Mouse (Mus musculus) right cerebral cortex, postnatal 25 days (tissue): ENCODE data around the gene Scin.
"Not testable (repeated sequence)": the region's sequence is repeated elsewhere in the genome, so short reads cannot be mapped to it uniquely, and the experiment has no call there.

Source experiments
- DNase-seq: peaks from one replicate; pipeline ENCODE4 v3.0.0; 2022

Scin gene

DNA sequence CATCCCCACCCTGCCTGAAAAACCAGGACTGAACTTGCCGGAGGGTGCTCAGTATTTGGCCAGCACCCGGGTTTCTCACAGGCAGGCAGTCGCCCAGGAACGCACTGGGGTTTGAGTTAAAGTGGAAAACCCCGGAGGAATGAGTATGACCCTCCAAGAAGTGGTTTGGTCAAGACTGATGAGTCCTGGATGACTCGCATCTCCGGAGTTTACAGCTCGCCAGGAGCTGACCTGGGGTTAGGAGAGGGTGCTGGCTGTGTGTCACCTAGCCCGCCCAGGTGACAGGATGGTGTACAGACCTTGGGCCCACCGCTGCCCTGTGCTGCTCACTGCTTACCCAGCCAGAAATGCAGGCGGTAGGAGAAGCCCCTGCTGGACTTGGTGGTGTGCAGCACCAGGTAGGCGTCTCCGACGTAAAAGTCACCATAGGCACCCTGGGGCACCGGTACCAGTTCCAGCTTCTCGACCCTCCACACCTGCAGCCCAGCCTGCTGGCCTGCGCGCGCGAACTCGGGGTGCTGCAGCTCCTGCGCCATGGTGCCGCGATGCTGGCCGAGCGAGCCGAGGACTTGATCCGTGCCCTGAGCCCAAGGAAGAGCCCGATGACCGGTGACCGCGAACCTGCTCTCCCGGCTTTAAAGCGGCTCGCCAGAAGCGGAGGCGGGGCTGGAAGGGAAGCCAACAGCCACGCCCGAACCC lies at the start of gene Scin:
TSS of gene Scin (minus strand) at position 656 of the 699 bp plus-strand sequence.
- DNase-seq: no peak

DNA sequence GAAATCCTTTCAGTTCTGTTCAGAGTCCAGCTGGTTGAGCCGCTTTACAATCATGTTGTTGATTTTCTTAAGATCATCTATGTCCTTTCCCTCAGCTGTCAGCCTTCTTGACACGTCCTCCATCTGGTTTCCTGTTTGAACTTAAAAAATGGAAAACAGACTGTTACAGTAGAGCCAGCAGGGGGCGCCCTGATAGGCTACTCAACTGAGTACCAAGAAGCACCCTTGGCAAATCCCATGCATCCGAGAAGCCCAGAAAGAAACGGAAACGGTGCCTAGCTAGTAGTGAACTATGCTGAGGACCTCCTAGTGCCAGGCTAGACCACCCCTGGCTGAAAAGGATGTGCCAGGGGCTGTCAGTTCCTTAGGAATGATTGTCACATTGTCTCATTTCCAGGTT lies 43.1 kb upstream of the Scin start:
- DNase-seq: no peak

DNA sequence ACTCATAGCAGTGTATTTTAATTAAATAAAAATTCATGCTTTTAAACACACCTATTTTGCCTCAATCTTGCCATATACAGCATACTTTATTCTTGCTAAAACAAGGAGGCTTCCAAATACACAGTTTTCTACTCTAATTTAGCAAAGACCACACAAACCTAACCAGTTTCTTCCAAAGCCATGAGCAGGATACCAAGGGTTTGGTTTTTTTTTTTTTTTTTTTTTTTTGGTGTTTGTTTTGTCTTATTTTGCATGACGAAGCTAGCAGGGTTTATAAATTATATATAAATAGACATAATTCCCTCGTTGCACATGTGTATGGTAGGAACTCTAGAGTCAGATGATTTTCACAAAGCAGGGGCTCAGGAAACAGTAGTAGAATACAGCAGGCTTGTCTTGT lies 42.1 kb upstream of the Scin start:
- DNase-seq: no peak

DNA sequence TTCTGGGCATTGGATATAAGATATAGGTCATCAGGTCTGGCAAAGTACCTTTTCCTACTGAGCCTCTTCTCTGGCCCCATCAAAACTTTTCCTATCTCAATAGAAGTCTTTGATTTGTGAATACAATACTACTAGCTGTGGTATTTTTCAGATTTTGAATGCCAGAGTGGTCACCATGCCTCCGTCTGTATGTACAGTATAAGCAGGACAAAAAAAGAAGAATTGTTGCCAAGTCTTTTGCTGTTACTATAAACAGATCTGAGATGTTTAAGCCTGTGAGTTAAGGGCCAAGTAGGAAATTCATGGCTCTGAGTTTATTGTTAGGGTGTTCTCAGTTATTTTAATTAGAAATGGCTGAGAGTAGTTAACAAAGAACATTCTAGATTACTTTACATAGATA lies 41.1 kb upstream of the Scin start:
- DNase-seq: not testable (repeated sequence)

DNA sequence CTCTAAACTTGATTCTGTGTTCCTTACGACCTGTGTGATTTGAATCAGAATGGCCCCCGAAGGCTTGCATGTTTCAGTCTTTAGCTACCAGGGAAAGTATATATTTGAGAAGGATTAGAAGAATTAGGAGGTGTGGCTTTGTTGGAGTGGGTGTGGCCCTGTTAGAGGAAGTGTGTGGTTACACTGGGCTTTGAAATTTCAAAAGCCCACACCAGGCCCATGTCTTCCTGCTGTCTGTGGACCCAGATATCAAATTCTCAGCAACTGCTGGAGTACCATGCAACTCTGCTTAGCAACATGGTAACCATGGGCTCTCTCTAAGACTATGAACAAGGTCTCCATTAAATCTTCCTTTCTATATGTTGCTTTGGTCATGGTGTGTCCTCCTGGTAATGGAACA lies 37.6 kb upstream of the Scin start:
- no peak for DNase-seq

DNA sequence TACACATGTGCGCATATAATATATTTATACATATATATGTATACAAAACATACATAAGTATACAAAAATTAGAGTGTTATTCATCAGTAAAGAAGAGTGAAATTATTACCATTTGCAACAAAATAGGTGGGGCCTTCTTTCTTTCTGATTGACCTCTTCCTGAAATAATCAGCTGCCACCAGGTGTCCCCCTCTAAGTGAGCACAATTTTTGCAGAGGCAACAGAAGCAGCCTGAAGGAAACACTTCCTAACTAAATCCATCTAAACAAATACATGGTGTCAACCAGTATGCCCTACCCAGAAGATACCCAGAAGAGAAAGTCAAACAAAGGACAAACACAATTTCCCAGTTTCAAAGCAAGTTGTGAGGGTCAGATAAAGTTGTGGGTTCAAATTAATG lies 35.6 kb upstream of the Scin start:
- no peak for DNase-seq

DNA sequence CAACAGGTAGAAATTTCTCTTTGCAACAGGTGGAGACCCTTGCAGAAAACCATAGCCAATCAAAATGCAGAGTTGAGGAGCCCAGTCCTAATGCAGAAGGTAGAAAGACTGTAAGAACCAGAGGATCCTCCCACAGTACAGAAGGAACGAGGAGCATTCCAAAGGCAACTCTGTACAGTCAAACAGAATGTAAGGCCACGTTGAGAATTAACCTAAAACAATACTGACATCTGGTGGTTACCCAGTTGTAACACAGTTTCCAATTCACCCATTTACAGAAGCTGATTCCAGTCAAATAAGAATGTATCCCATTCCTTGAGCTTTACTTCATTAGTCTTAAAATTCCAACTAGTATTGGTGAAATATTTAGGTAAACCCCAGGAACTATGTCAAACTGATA lies 30.6 kb upstream of the Scin start:
- no peak for DNase-seq

DNA sequence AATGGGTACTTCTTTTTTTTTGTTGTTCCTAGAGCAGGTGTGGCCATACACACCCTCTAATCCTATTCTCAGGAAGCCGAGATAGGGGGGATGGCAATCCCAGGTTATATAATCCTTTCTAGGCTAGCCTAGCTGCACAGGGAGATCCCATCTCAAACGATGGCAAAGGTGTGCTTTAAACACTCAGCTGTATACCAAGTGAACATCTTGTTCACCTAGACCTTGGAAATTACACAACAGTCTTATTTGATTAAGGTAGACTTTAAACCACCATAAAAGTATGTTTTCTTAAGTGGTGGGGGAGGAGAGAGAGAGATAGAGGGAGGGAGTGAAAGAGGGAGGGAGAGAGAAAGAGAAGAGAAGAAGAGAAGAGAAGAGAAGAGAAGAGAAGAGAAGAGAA lies 26.7 kb upstream of the Scin start:
- no peak for DNase-seq

DNA sequence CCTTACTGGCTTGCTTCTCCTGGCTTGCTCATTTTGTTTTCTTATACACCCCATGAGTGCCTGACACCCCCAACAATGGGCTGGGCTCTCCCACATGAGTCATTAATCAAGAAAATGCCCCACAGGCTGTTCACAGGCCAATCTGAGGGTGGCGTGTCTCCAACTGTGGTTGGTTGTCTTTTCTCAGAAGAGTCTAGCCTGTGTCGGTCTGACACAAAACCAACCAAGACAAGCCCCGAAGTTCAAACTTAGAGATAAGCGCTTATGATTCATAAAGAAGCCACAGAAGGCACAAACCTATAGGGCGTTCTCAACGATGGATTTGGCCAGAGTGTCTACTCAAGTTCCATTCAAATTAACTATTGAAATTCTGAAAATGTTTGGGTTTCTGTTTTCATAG lies 20.2 kb upstream of the Scin start:
- DNase-seq: no peak

DNA sequence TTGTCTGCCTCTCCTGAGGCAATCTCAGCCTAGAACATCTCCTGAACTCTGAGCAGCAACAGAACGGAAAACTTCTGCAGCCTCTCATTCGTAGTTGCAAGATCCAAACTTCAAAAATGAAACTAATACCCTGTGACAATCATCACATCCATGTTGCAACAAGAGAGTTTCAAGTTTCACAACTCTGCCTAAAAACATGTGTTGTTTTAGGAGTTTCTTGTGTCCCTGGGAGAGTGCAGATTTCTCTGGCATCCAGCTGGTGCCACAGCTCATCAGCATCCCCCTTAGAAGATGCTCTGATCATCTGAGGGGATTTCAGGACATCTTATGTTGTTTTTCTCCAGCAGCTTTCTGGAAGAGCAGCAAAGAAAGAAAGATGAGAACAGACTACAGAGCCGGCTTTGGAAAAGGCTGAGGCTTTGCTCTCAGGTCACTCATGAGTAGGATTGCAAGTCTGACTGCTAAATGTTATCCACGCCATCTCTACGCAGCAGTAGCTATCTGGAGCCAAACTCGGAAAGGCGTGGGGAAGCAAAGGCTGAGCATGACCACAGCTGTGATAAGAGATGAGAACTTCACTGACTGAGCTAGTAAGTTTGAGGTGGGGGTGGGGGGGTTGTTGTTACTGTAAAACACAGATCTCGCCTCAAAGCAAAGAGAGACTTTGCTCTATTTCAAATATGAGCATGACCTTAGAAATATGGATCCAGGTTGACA lies 18.5 kb upstream of the Scin start:
- no peak for DNase-seq

DNA sequence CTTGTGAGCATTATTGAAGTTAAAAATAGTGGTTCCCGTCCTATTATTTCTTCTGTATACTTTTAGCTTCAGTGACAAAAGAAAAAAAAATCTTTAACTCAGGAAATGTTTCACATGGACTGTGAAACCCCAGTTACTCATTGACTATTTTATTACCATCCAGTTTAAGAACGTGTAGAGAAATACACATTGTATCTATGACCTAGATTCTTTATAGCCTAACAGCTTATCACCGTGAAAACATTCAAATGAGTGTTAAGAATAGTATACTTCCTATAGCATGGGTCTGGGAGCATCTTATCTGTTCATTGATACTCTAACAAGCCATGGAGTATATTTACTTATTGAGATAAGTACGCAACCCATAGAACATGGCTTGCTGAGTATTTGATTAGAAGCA lies 13.3 kb upstream of the Scin start:
- no peak for DNase-seq

DNA sequence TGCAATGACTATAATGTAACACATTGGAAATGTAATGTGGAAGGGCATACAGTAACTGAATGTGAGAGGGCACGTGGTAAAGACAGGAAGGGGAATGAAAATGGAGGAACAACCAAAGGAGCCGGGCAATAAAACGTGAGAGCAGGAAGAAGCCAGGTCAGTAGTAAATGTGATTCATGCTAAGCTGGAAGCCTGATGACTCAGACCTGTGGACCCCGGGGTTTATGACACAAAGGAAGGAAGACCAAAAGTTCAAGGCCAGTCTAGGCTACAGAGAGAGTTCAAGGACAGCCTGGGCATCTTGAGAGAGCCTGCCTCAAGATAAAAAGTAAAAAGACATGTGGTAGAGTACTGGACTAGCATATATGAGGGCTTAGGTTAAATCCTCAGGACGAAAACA lies 12.5 kb upstream of the Scin start:
- DNase-seq: no peak

DNA sequence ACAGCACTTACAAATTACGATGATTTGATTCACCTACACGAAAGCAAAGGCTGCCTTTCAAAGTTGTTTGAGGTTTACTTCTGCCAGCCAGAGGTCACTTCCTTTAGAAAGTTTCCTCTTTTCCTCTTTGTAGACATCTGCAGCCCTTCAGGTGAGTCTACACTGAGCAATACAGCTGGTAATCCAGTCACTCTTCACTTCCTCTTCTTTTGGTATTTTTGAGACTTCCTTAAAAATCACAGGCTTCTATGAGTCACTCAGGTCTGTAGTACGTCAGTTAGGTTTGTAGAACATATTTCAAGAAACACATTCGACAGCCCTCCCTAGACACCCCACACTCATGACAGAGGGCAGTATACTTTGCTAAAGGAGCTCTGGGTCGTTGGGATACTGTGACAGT lies 6.7 kb upstream of the Scin start:
- DNase-seq: no peak

DNA sequence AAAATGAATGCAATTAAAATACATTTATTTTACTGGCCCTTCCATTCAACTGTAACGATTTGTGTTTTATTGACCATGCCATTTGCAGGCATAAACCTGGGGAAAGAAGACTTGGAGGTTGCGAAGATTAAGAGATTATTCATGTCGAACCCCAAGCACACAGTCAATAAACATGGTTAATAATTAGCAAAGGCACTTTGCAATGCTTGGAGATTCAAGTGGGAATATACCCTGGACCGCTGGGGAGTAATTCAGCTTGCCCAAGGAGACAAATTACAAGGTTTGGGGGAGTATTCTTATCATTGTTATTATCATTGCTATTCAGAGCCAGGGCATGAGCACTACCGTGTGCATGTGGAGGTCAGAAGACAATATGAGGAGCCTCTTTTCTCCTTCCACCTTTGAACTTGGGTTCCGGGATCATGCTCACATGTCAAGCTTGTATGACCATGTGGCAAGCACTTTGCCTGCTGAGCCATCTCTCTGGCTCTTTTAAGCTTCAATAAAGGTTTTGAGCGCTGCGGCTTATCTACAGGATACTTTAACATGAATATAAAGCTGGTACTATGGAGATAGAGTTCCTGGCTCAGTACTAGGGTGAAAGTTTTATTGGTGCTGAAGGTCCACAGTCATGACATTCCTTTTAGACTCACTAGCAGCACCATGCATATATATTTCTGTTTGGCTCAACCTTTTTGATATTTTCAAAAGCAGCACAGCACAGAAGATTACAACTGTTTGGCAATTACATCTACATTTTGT lies 5.6 kb upstream of the Scin start:
- DNase-seq: no peak

DNA sequence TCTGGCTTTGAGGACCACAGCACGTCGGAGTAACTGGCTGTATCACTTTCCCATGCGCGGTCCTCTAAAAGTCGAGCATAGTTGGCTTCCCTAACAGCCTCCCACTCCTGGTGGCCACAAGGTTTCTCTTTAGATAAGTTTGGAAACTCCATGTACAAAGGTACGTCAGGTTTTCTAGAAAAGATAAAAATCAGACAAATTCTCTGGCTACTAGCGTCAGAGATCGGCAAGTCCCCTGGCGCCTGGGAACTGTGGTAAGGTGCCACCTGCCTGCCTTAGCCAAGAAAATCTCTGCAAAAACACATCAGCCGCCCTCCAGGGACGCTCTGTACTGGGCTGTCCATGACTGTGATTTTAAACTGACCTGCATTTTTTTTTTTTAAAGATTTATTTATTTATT lies 501 bp upstream of the Scin start:
- no peak for DNase-seq

DNA sequence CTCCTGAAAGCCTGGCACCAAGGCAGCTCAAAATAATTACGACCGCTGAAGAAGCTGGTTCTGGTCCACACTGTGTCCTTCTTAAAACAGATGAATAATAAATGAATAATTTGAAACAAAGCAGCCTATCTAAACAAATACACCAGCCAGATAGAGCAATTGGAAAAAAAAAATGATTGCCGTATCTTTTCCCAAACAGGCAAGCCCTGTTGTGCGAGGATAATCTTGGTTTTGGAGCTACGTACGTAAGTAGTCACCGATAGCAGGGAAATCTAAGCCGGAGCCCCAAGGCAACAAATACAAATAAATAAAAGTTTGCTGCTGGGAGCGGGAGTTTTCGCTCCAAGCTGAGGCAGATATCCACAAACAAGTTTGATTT lies 845 bp downstream of the Scin start:
- DNase-seq: no peak

DNA sequence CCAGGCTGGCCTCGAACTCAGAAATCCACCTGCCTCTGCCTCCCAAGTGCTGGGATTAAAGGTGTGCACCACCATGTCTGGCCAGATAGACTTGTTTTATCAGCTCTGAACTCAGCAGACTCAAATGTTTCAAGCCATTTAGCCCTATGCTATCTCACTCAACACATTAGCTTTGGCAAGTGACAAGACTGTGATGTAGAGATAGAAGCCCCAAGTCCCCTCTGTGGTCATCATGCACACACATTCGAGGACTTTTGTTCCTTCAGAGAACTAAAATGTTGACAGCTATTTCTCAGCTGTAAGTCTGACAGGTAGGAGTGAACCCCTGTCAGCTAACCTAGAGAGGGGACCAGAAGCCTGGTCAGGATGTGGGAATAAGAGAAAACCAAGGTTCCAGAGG lies 15.2 kb downstream of the Scin start:
- no peak for DNase-seq

DNA sequence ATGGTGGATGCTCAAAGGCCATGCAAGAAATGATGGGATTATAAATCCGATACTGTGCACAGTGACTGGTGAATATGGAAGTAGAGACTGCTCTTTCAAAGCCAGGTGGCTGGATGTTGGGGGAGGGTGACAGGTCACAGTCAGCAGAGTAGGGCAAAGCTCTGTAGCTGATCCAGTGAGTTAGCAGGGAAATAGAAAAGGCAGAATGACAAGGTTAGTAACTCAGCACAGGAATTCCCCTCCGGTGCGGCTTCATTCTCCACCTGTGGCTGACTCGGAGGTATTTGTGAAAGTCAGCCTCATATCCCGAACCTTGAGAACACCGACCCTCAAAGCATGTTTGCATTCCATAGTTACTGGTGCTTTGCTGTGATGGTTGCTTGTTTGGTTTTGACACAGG lies 17.0 kb downstream of the Scin start:
- DNase-seq: no peak

DNA sequence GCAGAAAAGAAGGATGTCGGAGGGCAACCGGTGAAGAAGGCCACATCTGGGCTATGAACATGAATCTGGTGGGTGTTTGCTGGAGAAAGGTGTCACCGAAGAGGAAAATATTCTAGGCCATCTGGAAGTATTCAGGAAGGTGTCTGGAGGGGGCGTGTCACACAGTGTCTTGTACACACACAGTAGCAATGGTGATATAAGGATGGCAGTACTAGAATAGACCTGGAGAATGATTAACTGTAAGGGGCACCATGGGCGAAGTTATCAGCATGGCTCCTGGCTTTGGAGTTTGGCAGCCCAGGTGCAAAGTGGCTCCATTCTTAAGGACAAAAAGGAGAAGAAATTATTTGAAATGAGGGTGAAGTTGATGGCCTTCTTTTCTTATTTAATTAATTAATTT lies 17.8 kb downstream of the Scin start:
- no peak for DNase-seq

DNA sequence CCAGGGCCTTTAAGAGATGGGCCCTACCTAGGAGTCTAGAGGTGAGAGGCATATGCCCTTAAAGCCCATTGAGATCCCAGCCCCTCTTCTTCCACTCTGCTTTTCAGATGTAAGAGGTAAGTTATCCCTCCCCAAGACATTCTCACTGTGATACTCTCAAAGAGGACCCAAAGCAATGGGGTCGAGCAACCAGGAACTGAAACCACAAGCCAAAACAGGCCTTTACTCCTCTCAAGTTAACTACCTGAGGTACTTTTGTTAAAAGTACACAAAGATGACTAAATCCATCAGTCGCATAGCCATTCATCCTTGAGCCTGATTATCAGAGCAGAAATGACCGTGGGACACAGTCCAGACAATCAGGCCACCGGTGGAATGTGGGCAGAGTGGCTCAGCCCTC lies 19.1 kb downstream of the Scin start:
- no peak for DNase-seq

DNA sequence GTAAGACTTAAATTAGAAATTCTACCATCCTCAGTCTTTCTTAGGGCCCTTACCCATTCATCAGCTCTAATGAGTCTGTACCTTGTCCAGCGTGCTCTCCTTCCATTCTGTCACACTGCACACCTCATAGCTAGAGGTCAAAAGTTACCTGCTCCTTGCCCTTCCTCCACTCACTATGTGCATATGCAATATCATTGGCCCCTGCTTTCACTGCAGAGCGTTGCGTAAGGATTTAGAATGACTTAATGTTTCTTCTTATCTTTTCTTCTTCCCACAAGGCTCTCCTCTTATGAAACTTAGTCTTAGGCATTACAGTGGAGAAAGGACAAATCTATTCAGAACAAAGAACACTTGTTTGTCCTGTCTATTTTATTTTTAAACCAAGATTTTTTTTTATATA lies 20.0 kb downstream of the Scin start:
- no peak for DNase-seq

DNA sequence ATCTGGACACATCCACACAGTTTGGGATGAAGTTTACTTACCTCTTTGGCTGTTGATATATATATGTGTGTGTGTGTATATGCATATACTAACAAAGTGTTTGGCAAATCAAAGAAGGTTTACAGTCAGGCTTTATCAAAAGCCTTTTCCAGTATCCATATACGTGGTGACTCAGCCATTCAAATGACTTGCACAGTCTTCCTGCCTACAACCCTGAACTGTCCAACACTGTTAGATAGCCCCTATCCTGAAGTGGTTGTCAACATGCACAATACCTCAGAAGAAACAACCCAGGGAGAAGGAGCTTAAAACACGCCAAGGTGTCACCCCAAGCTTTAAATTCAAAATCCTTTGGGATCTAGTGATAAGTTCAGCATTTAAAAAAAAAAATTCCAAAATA lies 20.4 kb downstream of the Scin start:
- DNase-seq: no peak

DNA sequence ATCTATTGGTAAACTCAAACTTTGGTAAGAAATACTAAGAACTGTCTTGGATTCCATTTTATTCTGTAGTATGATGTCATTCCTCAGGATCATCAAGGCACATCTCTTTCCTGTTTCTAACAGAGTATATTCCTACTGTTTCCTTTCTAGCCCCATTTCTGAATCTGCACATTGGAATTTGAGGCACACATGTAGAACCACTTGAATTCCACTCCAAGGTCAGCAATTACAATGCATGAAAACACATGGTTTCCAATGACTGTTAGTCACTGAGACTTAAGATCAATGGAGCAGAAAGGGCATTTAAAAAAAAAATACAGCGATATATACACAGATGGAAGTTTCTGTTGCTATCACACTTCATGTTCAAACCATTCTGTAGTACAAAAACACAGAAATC lies 24.8 kb downstream of the Scin start:
- DNase-seq: no peak

DNA sequence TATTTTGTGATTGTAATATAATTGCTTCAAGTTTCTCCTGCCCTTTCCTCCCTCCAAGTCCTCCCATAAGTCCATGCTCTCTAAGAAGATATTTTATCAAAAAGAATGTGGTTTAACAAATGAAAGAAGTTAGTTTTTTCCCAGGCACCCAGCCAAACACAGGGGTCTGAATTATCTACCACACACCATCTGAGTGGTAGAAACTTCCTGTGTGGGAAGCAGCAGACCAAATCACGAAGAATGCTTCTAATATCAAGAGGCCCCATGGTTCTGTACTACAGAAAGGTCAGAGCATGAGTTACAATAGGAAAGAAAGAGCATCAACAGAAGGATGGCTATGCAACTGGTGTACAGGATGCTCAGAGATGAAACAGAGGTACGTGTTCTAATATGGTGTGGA lies 25.9 kb downstream of the Scin start:
- no peak for DNase-seq
